Comparison of ENCODE assay signal across 14 mouse cellular contexts in the genomic region with DNA sequence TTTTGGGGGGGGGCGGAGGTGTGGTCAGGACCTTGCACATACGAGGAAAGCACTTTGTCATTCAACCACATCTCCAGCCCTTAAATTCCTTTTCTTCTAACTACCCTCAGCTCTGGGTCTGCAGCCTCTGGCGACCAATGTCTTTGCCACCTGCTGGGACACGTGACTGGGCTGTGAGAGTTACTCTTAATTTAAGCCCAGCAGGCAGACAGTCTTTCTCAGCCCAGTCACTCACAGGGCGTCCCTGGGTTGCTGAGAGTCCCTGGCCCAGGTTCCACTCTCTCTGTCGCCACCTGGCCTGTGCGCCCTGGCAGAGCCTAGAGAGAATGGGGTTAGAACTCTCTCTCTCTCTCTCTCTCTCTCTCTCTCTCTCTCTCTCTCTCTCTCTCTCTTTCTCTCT. TPM values are rescaled to one million over a fixed set of nuclear protein-coding genes. Genes with fewer than 3 reads are reported as not detected.
DNase-seq lines count a peak whose midpoint lies in the region; ATAC-seq and TF ChIP-seq lines count a peak whose summit lies in the region.
"Had no signal": no experiment of that assay in that cellular context is flagged by ENCODE, and none has a peak within 500 bp of the region (broad histone marks: within the 10 kb centered on the region; RNA-seq: fewer than 3 reads in every experiment).

No protein-coding gene starts in this region.

- 7% methylated on average over 7 of the region's 7 CpGs for WGBS in kidney, embryonic 15.5 days
- WGBS in thymus, adult 2 months: 14% methylated on average over 7 of the region's 7 CpGs

- H3K4me2 ChIP-seq in kidney, embryonic 15.5 days: no peak overlapping the region

- peaks cover 36% of the 10 kb centered on the region for H3K27me3 ChIP-seq in kidney, embryonic 15.5 days
- no peaks in the 10 kb centered on the region; the same call in 1 of the 2 replicates for H3K27me3 ChIP-seq in thymus, adult 2 months (ENCODE audit: control insufficient read depth, insufficient read depth, low read length)

- H3K36me3 ChIP-seq in kidney, embryonic 15.5 days: no peaks in the 10 kb centered on the region
- no peaks in the 10 kb centered on the region for H3K36me3 ChIP-seq in thymus, adult 2 months (ENCODE audit: control insufficient read depth, insufficient read depth, low read length)
- H3K36me3 ChIP-seq: limb, embryonic 12.5 days had no signal

- H3K27ac ChIP-seq in kidney, embryonic 15.5 days: no peak overlapping the region
- no peak overlapping the region for H3K27ac ChIP-seq in thymus, adult 2 months (ENCODE audit: control insufficient read depth, insufficient read depth, low read length)
- H3K27ac ChIP-seq: limb, embryonic 12.5 days; stomach, postnatal 0 days had no signal

- no peak for TF ChIP-seq CTCF in thymus, adult 2 months (IDR thresholded peaks at IDR 0.05; ENCODE audit: borderline replicate concordance, control insufficient read depth, extremely low read depth, insufficient read depth, low read length, poor library complexity)

- no peak for TF ChIP-seq POLR2A in thymus, adult 2 months (IDR thresholded peaks at IDR 0.05; ENCODE audit: control insufficient read depth, extremely low read depth, insufficient read depth, low read length, poor library complexity)

- H3K4me3 ChIP-seq in kidney, embryonic 15.5 days (replicated peaks): no peak overlapping the region
- H3K4me3 ChIP-seq in thymus, adult 2 months (ENCODE audit: control insufficient read depth, insufficient read depth, low read length): no peak overlapping the region

- DNase-seq in kidney, adult 18-20 months: peak; percentile 16
- DNase-seq in thymus, postnatal 14 days: peak; percentile 12
- no peak for DNase-seq in thymus, adult 2 months
- peak; percentile 78 to 87 for DNase-seq in cerebellum, adult 18-20 months
- peak; percentile 19 for DNase-seq in embryo, embryonic 11 days
- DNase-seq in gastrocnemius, postnatal 25 days: no peak
- DNase-seq: adrenal gland, postnatal 10 days; layer of hippocampus, adult 9-11 months had no signal

- no peak for ATAC-seq in kidney, embryonic 15.5 days (replicated peaks; ENCODE audit: low FRiP score)
- ATAC-seq in inflammation-experienced regulatory T-cells, adult 6 months: no peak
- ATAC-seq: intestine, postnatal 0 days; Patski had no signal

- H3K4me1 ChIP-seq in kidney, embryonic 15.5 days: peaks cover 5% of the 10 kb centered on the region; the same call in 1 of the 2 replicates
- no peaks in the 10 kb centered on the region for H3K4me1 ChIP-seq in thymus, adult 2 months (replicated peaks; ENCODE audit: control insufficient read depth, insufficient read depth, low read length)

- H3K9me3 ChIP-seq in kidney, embryonic 15.5 days (replicated peaks): no peaks in the 10 kb centered on the region
- H3K9me3 ChIP-seq: limb, embryonic 12.5 days had no signal

- H3K9ac ChIP-seq in kidney, embryonic 15.5 days: no peak overlapping the region
- H3K9ac ChIP-seq: limb, embryonic 12.5 days had no signal

RNA-seq across cellular contexts. Expression of a gene that starts 48.9 kb away (rescaled TPM):
- polyA plus RNA-seq in kidney, embryonic 15.5 days (2015; fragmentation: Nextera tagmentation; extraction: Ambion mirVana): 2.2 and 4.0 TPM in 2 replicates
- 10.5 and 26.3 TPM in 2 replicates for polyA plus RNA-seq in thymus, adult 2 months (2012; rRNA removed)
- 1 to 10 TPM; 3.4 to 8.2 (median 8.2) TPM for polyA plus RNA-seq in inflammation-experienced regulatory T-cells, adult 6 months (2017; shearing (Covaris generic))
- total RNA-seq in gastrocnemius, postnatal 25 days (2021): 1 to 10 TPM; 3.8 to 3.9 TPM

Comparison
In these comparisons a context has a peak if more than half of its experiments do, and no peak if none do; other contexts are left out.
1. DNase-seq: peak in kidney, adult 18-20 months (single experiment), thymus, postnatal 14 days (single experiment), cerebellum, adult 18-20 months (2 of 2) and embryo, embryonic 11 days (single experiment); none in thymus, adult 2 months (single experiment) and gastrocnemius, postnatal 25 days (single experiment).